Mouse (Mus musculus) lung, postnatal 14 days (tissue): ENCODE data around the gene Nsf.

Experiments
- DNase-seq: peaks from one replicate; pipeline ENCODE4 v3.0.0; 2021

Gene Nsf

GRCm38 (mm10) chr11:103940887-103941286 lies 13.0 kb downstream of the Nsf start:
- DNase-seq = no peak

GRCm38 (mm10) chr11:103937976-103938728 lies 15.7 kb downstream of the Nsf start:
- DNase-seq = no peak

- no peak for DNase-seq
These were observed 16.4 kb downstream of the Nsf start for GRCm38 (mm10) chr11:103937451-103937850.

DNA sequence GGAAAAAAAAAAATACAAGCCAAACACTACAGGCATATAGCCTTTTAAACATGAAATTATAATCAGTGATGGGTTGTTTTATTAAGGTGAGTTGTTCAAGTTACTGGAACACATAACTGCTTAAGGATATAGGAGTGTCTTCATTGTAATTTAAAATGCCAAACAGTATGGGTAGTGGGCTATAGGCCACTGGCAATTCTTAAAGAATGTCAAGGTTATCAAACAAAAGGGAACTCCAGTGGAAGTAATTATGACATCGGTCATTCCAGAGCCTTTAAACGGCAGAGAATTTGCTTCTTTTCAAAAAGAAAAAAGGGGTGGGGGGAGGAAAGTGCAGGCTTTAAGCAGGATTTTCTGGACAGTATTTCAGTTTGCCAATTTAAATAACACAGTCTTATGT lies 18.1 kb downstream of the Nsf start:
- no peak for DNase-seq

DNA sequence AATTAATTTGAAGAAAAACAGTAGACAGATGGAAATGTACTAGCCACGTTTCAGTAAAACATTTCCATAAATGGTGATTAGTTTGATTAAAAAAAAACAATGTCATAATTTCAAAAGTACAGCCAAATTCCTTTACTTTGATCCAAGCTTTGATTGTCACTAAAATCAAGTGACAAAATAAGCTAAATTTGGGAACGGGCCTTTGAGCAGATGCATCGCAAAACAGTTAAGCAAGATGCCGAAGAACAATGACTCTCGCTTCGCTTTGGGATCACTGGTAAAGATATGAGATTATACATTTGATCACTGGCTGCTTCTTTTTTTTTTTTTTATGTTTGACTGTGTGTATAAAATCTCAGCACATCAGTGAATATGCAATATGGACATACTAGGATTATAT lies 20.0 kb downstream of the Nsf start:
- no peak for DNase-seq

GRCm38 (mm10) chr11:103923957-103924356 lies 29.9 kb downstream of the Nsf start:
- DNase-seq = no peak

GRCm38 (mm10) chr11:103923272-103923671 lies 30.6 kb downstream of the Nsf start:
- no peak for DNase-seq

DNA sequence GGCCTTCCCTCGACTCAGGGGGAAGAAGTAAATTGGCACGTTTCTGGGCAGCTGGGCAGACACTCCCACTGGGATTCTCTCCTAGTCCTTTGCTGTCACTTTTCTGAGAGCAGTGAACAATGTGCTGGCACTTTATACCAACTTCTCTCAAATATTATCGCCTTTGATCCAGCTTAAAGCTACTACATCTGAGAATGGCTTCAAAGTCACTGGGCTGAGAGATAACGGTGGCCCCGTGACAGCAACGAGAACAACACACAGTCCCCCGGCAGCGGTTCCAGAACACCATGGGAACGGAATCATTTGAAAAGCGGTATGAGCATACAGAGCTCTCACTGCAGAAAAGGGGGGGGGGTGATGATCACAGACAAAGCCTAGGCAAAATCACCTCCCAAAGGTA lies 31.0 kb downstream of the Nsf start:
- DNase-seq = no peak

DNA sequence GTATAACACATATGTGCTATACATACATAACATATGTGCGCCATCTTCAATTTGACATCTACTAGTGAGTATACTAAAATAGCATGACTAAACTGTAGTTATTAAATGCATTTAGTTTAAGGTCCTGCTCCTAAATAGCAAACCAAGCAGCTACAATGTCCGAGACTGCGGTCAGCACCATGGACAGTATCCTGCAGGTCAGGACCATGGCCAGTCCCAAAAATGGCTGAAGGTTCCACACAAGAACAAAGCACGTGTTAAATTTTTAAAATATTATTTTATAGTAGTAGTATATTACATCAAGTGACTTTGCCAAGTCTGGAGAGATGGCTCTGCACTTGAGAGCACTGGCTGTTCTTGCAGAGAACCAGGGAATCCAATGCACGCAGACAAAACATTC lies 33.2 kb downstream of the Nsf start:
- peak; percentile 71 for DNase-seq

- DNase-seq = no peak
These were observed 37.0 kb downstream of the Nsf start for GRCm38 (mm10) chr11:103916807-103917206.

DNA sequence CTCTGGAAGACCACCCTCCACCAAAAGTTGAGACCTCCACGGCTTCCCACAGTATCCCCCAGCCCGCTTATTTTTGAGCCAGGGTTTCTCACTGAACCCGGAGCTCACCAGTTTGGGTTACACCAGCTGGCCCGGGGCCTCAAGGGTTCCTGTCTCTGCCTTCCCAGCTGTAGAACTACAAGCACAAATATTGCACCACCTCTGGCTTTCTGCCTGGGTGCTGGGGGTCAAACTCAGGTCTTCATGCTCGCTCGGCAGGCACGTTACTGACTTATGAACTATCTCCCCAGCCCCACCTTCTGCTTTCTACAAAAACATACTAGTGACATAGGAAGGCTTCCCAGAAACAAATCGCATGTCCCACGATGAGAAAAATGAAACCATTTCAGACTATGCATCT lies 38.2 kb downstream of the Nsf start:
- DNase-seq = peak; percentile 10

DNA sequence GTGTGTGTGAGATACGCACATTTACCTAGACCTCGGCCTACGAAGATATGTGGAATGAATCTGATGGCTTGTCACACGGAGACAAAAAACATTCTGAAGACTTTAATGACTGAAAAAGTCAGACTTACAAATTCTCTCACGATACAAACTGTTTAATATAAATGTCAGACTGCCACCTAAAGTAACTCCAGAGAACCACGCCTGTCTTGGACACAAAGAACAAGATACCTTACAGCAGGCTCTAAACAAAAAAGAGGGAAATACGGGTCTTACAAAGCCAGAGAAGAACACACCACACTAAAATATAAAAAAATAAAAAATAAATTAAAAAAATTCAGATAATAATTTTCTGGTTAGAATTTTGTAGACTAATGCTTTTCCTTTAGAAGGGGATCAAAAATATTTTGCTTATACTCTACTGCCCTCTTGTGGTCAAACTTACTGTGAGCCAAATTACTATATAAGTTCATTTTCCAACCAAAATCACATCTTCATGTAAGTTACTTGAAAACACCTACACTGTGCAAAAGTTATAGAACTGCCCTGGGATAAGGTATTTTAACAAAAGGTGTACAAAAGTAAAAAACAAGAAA lies 42.8 kb downstream of the Nsf start:
- no peak for DNase-seq

DNA sequence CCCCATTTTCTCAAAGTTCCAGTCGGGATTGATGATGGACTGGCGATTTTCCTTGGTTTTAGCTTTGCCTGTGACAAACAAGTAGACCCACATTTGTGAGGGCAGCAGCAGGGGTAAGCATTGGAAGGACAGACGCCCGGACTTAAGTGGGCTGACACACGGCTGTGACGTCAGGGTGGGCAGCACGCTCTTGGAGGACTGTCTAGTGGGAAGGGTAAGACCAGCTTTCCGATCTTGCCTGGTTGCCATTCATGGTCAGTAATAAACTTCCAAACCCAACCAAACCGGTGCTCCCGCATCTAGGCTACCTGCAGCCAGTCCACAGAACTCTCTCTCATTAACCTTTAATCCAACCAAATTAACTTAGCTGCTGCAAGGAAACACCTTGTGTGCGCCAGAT lies 43.3 kb downstream of the Nsf start:
- no peak for DNase-seq

DNA sequence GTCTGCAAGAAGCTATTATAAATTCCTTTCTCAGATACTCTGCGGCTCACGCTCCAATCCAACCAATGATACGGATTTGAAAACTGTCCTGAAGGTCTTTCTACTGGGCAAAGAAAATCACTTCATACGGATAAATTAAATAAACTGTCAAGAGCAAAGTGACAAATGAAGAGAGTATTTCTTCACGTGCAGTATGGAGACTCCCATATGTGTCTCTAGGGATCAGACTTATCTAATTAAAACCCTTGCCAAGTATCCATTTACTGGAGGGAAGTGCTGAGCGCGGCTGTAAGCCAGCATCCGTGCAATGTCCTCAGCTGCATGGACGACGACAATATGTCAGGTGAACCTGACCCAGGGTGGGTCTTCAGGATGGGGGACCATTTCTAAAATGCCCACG lies 44.0 kb downstream of the Nsf start:
- no peak for DNase-seq

DNA sequence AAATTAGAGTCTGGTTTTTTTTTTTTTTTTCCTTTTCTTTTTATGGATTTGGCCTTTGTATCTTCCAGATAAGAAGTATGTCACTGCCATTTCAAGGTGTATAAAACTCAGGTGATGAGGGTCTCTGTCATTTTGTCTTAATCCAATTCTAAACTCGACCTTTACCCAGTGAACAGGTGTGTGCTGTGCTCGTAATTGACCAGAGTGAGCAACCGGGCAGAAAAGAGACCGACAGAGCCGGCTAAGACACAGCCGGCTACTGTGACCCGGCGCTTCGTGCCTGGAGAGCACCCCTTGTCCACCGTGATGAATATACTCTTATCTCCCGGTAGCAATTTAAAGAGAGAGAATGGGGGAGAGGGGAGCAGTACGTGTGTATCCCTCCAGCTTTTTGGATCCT lies 44.5 kb downstream of the Nsf start:
- no peak for DNase-seq

- no peak for DNase-seq
These were observed 47.7 kb downstream of the Nsf start for GRCm38 (mm10) chr11:103906051-103906719.

DNA sequence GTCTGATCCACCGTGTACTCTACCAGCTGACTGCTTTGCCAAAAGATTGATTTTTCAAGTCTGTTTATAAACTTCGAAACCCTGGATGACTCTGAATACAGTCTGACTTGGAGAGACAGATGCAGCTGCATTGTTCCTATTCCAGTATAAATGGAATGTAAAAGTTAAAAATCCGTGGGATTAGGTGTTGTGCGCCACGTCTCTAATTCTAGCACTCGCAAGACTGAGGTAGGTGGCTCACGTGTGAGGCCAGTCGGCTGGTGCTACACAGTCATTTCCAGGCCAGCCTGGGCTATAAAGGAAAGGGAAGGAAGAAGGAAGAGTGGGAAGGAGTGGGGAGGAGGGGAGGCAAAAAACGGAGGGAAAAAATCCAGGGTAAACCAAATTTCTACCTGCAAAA lies 48.4 kb downstream of the Nsf start:
- DNase-seq = no peak

- DNase-seq = no peak
These were observed 52.3 kb downstream of the Nsf start for GRCm38 (mm10) chr11:103901581-103901966.

GRCm38 (mm10) chr11:103900803-103901580 lies 52.9 kb downstream of the Nsf start:
- peak; percentile 71 for DNase-seq

- DNase-seq = no peak
These were observed 56.7 kb downstream of the Nsf start for GRCm38 (mm10) chr11:103896966-103897750.

- no peak for DNase-seq
These were observed 57.8 kb downstream of the Nsf start for GRCm38 (mm10) chr11:103896056-103896455.

DNA sequence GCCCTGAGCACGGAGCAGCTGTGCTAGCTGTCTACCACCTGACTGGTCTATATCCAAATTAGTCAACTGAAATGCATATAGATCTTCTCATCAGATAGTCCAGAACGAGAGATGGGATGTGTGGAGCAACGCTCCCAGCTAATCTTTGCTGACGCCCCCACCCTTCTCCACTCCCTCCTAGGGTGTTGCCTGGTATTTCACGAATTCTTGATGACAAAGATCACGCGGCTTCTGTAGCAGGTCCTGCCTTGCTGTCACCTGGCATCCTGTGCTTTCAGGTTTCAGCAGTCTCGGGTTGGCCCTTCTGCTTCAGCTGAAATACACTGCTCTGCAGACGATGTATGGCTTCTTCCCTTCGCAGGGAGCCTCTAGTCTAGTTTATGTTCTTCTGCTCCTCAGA lies 61.0 kb downstream of the Nsf start:
- DNase-seq = no peak

DNA sequence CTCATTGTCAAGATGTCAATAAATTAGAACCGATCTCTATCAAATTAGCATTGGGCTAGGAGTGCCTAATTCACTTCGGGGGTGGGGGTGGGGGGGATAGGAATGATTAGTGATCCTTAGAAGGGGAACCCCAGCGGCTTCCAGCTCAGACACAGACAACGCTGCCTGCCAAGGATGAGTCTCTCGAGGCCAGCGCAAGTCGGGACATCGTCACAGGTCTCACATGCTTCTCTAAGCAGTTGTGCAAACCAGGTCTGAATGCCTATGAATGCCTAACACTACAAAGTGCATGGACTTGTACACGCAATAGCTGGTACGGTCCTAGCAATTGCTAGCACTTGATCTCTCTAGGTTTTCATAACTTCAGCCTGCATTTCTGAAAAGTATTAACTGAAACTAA lies 62.1 kb downstream of the Nsf start:
- no peak for DNase-seq
